Mouse (Mus musculus) induced T-regulatory cell, adult 2 months (primary cell): ENCODE results near the gene Dock2.

Source experiments
- DNase-seq: peaks from one replicate; pipeline ENCODE4 v3.0.0-alpha.2; 2012; ENCODE audit warnings: low read depth

Dock2 gene

GRCm38 (mm10) chr11:34424546-34424945, 359.1 kb downstream of the Dock2 start:
- DNase-seq: no peak

DNA sequence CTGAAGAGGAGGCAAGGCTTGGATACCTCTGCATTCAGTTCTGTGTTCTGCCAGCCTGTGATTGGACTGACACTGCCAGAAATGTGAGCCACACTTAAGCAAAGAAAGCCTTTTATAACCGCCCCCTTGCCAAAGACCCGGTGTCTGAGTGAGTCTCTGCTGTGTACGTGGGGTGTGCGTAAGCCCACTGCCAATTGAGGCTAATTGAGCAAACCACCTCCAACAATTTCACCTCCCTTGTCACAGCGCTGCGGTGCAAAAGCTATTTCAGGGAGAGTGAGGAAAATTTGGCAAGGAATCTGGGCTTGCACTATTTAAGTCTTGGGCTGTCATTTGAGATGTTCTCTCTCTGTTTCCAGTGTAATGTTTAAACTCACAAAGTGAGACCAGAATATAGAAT, 362.6 kb downstream of the Dock2 start:
- no peak for DNase-seq

GRCm38 (mm10) chr11:34416619-34416979, 367.1 kb downstream of the Dock2 start:
- DNase-seq: no peak

DNA sequence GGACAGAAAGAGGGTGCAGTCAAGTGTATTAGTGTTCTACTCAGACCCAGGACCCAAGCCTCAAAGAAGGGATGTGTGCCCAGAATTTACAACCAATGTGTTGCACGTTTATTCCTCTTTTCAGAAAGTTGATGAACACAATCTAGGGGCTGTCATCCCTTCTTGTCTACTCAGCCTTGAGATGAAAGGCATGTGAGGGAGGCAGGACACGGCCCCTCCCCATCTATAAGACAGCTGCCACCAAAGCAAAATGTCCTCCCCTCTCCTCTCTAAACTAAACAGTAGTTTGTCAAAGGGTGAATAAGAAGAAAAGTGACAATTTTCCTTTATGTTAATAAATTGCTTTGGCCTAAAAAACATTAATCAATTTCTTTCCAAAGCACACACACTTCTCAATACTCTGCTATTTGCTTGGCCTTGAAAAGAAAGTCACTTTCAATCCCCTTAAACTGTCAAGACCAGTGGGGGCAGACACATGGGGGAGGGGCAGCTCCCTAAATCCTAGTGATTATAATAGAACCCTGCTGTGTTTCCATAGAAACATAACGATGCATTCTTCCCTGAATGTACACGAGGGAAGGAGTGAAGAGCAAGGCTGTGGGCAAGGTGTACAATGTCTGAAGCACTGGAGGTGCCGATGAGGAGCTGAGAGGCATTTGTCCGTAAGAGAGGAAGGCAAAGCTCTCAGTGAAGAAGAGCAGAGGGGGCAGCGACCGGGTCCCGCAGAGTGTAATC, 367.6 kb downstream of the Dock2 start:
- DNase-seq: no peak

DNA sequence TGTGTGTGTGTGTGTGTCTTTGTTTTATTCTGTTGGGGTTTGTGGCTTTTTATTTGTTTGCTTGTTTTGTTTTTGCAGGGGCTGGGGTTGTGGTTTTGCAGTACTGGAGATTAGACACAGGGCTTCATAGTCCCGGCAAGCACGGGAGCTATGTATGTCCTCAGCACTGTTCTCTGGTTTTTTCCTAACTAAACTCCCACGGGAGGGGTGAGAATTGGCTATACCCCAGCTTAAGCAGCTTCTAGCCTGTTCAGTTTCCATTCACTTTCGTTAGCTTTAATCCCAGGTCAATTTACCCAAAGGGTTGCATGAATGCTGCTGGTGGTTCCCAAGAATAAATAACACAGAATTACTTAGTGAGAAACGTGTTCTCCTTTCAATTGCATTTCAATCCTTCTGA, 376.8 kb downstream of the Dock2 start:
- no peak for DNase-seq

GRCm38 (mm10) chr11:34406309-34406708, 377.4 kb downstream of the Dock2 start:
- DNase-seq: no peak

GRCm38 (mm10) chr11:34405311-34405710, 378.4 kb downstream of the Dock2 start:
- peak; percentile 34 for DNase-seq

- no peak for DNase-seq
Observed at GRCm38 (mm10) chr11:34401343-34401742, 382.3 kb downstream of the Dock2 start.

GRCm38 (mm10) chr11:34398555-34398954, 385.1 kb downstream of the Dock2 start:
- DNase-seq: peak; percentile 50

DNA sequence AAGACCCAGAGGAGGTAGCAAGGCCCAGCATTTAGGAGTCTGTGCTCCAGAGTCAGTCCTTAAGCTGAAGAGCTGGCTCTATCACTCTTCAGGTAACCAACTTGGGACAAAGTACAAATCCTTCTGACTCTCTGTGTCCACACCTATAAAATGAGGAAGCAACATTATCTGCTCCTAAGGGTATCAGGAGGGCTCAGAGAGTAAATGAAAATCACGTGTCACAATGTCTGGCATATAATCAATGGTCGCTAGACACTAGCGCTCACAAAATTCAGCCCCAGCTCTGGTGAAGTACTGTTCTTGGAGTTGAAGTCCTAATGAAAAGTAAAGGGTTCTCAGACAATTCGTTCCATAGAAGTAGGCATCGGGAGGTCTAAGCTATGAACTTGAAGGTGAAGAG, 386.0 kb downstream of the Dock2 start:
- no peak for DNase-seq

- no peak for DNase-seq
Observed at GRCm38 (mm10) chr11:34395802-34396201, 387.9 kb downstream of the Dock2 start.

GRCm38 (mm10) chr11:34392105-34392504, 391.6 kb downstream of the Dock2 start:
- no peak for DNase-seq

GRCm38 (mm10) chr11:34389261-34390116, 394.2 kb downstream of the Dock2 start:
- no peak for DNase-seq

- DNase-seq: no peak
Observed at GRCm38 (mm10) chr11:34385001-34385688, 398.5 kb downstream of the Dock2 start.

GRCm38 (mm10) chr11:34384178-34384577, 399.5 kb downstream of the Dock2 start:
- DNase-seq: no peak

DNA sequence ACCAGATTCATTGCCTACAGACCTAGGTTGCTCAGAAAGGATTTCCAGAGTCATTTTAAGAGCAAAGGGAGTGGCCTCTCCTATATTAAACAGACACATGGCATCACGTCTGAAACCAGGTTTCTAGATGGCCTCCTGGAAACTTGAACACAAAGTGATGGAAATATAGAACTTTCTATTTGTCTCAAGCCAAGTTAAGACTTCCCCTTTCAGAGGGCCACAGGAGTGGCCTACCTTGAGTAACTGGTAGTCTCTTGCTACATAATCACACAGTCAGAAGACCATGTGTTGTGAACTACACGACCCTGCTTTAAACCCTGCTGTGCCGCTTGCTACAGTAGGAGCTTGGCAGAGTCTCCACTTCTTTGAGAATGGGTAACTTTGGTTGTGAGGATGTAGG, 400.2 kb downstream of the Dock2 start:
- no peak for DNase-seq

DNA sequence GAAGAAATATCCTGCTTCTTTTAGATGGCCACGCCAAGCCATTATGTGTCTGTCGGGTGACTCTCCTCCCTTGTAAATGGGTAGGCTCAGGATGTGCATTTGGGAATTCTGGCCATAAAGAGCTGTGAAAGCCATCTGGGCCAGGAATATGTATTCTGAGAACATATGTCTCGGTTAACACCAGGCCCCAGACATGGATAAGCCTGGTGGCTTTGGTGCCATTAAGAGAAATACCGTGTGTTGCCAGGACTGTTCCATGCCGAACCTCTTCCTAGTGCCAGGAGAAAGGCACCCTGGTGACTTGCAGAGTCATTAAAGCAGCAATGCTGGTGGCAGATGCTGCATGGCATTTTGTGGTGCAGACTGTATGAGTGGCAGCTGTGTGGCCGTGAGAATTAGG, 406.0 kb downstream of the Dock2 start:
- no peak for DNase-seq

- no peak for DNase-seq
Observed at GRCm38 (mm10) chr11:34375557-34375956, 408.1 kb downstream of the Dock2 start.

DNA sequence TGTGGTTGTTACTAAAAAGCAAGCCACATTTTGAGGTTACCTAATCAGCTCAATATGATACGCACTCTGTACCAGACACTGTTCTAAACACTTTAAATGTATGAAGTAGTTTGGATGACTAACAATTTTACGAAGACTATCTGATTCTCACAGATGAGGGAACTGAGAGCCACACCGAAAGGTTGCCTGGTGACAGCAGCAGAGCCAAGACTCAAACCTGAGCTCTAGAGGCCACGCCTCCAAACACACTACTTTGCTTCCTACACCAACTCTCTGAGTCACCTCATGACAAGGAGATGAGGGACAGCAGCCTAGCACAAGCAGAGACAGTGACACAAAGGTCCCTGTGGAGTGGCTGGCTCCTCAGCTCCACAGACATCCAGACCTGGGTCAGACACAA, 411.5 kb downstream of the Dock2 start:
- DNase-seq: no peak

DNA sequence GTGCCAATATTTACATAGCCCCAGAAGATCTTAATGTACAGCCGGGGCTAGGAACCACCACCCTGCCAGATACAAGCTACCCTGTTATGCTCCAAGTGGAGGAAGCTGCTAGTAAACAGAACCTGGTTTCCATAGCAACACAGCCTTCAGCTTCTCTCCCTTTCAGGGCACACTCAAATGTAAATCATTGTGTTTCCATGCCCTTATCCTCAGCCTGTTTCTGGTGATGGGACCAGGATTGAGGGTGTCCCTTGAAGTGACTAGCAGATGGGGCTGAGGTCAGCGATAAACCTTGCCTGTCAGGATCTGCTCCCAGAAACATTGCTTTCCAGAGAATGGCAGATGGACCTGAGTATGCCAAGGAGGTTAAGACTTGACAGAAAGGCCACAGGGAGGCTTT, 427.6 kb downstream of the Dock2 start:
- peak; percentile 26 for DNase-seq

- DNase-seq: no peak
Observed at GRCm38 (mm10) chr11:34355406-34355805, 428.3 kb downstream of the Dock2 start.

DNA sequence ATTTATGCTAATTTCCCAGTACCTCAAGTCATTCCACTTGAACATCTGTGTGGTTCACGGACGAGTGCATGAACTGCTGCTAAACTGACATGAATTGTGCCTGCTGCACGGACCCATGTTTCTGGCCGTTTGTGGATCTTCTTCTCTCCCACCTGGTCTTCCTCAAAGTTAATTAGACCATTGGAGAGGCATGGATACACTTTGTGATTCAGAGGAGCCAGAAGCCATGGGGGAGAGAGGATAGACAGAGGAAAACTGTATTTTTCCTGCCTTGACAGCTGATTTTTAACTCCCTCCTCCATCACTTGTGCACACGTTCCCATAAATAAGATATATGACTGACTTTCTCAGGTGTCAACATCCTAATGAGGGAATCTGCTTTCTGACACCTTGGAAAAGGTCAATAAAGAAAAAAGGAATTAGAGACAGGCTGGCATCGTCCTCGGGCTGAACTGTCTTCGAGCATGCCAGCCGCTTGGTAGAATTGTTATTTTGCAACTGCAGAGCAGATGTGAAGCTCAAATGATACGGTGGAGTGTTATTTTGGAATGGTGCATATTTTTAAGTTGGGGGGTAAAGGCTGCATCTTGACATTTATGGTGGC, 434.1 kb downstream of the Dock2 start:
- no peak for DNase-seq
